Mouse (Mus musculus) testis, adult 2 months (tissue): ENCODE data around the gene Myh14. TPM values are rescaled to one million over a fixed set of nuclear protein-coding genes. Genes with fewer than 3 reads are reported as not detected.

Source experiments
- H3K27ac ChIP-seq: fragments of 200-500 bp; 2 replicates; pipeline ENCODE4 v1.5.1; 2012; ENCODE audit warnings: low read depth, low read length; ENCODE audit not compliant: control insufficient read depth, insufficient read depth
- H3K27me3 ChIP-seq: fragments of 200-500 bp; 2 replicates; pipeline ENCODE4 v1.6.1; 2012; ENCODE audit warnings: mild to moderate bottlenecking, low read length, moderate library complexity; ENCODE audit not compliant: control insufficient read depth, insufficient read depth
- H3K36me3 ChIP-seq: fragments of 200-500 bp; 2 replicates; pipeline ENCODE4 v1.6.1; 2012; ENCODE audit warnings: mild to moderate bottlenecking, low read length; ENCODE audit not compliant: control insufficient read depth, insufficient read depth
- H3K4me1 ChIP-seq: fragments of 200-500 bp; 2 replicates; pipeline ENCODE4 v1.6.1; 2012; ENCODE audit warnings: low read length; ENCODE audit not compliant: control insufficient read depth, insufficient read depth
- H3K4me3 ChIP-seq: fragments of 200-500 bp; 2 replicates; pipeline ENCODE4 v1.5.1; 2012; ENCODE audit warnings: low read depth, mild to moderate bottlenecking, low read length, moderate library complexity, mixed read lengths; ENCODE audit not compliant: control insufficient read depth
- CTCF ChIP-seq: fragments of 200-500 bp; IDR thresholded peaks from 2 replicates; pipeline ENCODE4 v1.5.1; 2012; ENCODE audit warnings: low read depth, mild to moderate bottlenecking, inconsistent platforms, low read length, moderate library complexity; ENCODE audit not compliant: control insufficient read depth, insufficient read depth, insufficient replicate concordance
- POLR2A ChIP-seq: fragments of 200-500 bp; IDR thresholded peaks from 2 replicates; pipeline ENCODE4 v1.6.1; 2012; ENCODE audit warnings: low read depth, mild to moderate bottlenecking, inconsistent platforms, low read length, moderate library complexity; ENCODE audit not compliant: control insufficient read depth
- polyA plus RNA-seq: library from polyadenylated mRNA; depleted of rRNA; stranded (reverse); fragments of >200 nt; gene quantifications from 2 replicates; pipeline ENCODE4 v1.2.3, GENCODE M21; 2012

Myh14 gene
- polyA plus RNA-seq, 1 experiment: 1.2 TPM

DNA sequence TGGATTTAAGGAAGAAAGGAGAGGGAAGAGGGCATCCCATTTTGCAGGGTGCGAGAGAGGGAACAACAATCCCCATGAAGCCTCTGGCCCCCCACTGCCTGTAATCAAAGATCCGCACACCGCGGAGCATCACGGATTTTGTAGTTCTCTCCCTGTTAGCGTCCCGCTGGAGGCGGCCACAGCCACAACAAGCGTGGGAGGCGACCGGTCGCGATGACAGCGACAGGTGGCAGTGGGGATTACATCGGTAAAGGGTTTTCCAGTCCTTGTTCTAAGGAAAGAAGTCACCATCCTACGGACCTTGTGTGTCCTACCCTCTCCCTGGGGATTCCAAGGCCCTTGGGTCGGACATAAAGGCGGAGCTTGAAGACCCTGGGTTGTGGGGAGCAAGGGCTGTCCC, 83.7 kb downstream of the Myh14 start:
- no peak for TF ChIP-seq CTCF
- TF ChIP-seq POLR2A: no peak
- Histone ChIP-seq H3K27me3 (peaks cover 9% of the 10 kb centered on the region; the same call in 1 of the 2 replicates), H3K4me1 (peaks cover 51% of the 10 kb centered on the region), H3K36me3 (no peaks in the 10 kb centered on the region), H3K4me3 (peak overlapping the region; percentile 72), H3K27ac (no peak overlapping the region)

- Histone ChIP-seq H3K27me3 (peaks cover 9% of the 10 kb centered on the region; the same call in 1 of the 2 replicates), H3K27ac (0 out of 2 replicates have a peak overlapping the region, but pooled peaks have one; percentile 12), H3K4me3 (peak overlapping the region; percentile 78), H3K36me3 (no peaks in the 10 kb centered on the region), H3K4me1 (peaks cover 49% of the 10 kb centered on the region)
- TF ChIP-seq POLR2A (no peak), CTCF (no peak)
Observed at GRCm38 (mm10) chr7:44586518-44586917, 84.1 kb downstream of the Myh14 start.

- peaks cover 48% of the 10 kb centered on the region for H3K4me1 ChIP-seq
- H3K4me3 ChIP-seq: peak overlapping the region; percentile 56
- H3K27ac ChIP-seq: no peak overlapping the region
- H3K36me3 ChIP-seq: no peaks in the 10 kb centered on the region; the same call in 1 of the 2 replicates
- peaks cover 9% of the 10 kb centered on the region; the same call in 1 of the 2 replicates for H3K27me3 ChIP-seq
- no peak for TF ChIP-seq POLR2A
- TF ChIP-seq CTCF: no peak
Observed at GRCm38 (mm10) chr7:44585606-44586005, 85.0 kb downstream of the Myh14 start.

DNA sequence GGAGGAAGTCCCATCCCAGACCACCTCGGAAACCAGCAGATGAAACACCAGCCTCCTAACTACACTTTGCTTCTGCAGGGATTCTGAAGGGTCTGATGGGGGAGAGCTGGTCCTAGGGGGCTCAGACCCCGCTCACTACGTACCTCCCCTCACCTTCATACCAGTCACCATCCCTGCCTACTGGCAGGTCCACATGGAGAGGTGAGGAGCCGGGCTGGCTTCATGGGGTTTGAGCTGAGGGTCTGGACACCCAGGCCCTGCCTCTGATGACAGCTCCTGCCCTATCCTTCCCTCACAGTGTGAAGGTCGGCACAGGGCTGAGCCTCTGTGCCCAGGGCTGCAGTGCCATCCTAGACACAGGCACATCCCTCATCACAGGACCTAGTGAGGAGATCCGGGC, 85.7 kb downstream of the Myh14 start:
- peak overlapping the region; percentile 56 for H3K4me3 ChIP-seq
- no peak overlapping the region for H3K27ac ChIP-seq
- no peak for TF ChIP-seq POLR2A
- TF ChIP-seq CTCF: no peak
- peaks cover 45% of the 10 kb centered on the region for H3K4me1 ChIP-seq
- no peaks in the 10 kb centered on the region; the same call in 1 of the 2 replicates for H3K36me3 ChIP-seq
- H3K27me3 ChIP-seq: peaks cover 9% of the 10 kb centered on the region; the same call in 1 of the 2 replicates

- Histone ChIP-seq H3K4me3 (peak overlapping the region; percentile 63), H3K27me3 (peaks cover 9% of the 10 kb centered on the region; the same call in 1 of the 2 replicates), H3K36me3 (no peaks in the 10 kb centered on the region; the same call in 1 of the 2 replicates), H3K4me1 (peaks cover 39% of the 10 kb centered on the region), H3K27ac (no peak overlapping the region)
- TF ChIP-seq CTCF: no peak
- no peak for TF ChIP-seq POLR2A
Observed at GRCm38 (mm10) chr7:44584265-44584804, 86.3 kb downstream of the Myh14 start.

GRCm38 (mm10) chr7:44583146-44583545, 87.5 kb downstream of the Myh14 start:
- H3K27me3 ChIP-seq: peaks cover 2% of the 10 kb centered on the region; the same call in 1 of the 2 replicates
- H3K4me1 ChIP-seq: peaks cover 29% of the 10 kb centered on the region
- no peak overlapping the region for H3K4me3 ChIP-seq
- TF ChIP-seq POLR2A: no peak
- no peak for TF ChIP-seq CTCF
- no peak overlapping the region for H3K27ac ChIP-seq
- H3K36me3 ChIP-seq: no peaks in the 10 kb centered on the region; the same call in 1 of the 2 replicates

- Histone ChIP-seq H3K4me1 (peaks cover 28% of the 10 kb centered on the region), H3K36me3 (no peaks in the 10 kb centered on the region; the same call in 1 of the 2 replicates), H3K27me3 (0 out of 2 replicates have a peak, but pooled peaks cover 2% of the 10 kb centered on the region), H3K27ac (no peak overlapping the region), H3K4me3 (no peak overlapping the region)
- TF ChIP-seq POLR2A: no peak
- TF ChIP-seq CTCF: no peak
Observed at GRCm38 (mm10) chr7:44582709-44583108, 87.9 kb downstream of the Myh14 start.

DNA sequence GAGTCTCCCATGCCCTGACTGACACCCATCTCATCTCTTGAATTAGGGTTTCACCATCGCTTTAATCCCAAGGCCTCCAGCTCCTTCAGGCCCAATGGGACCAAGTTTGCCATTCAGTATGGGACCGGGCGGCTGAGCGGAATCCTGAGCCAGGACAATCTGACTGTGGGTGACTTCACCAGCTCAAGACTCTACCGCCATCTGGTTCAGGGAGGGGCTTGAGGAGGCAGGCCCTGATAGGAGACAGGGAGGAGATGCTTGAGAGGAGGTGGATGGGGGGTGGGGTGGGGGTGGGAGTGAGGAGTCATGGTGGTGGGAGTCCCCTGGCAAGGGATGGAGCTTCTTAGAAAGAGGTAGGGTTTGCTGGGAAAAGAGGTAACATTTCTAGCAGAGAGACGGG, 89.0 kb downstream of the Myh14 start:
- Histone ChIP-seq H3K4me1 (peaks cover 20% of the 10 kb centered on the region), H3K36me3 (no peaks in the 10 kb centered on the region; the same call in 1 of the 2 replicates), H3K27me3 (no peaks in the 10 kb centered on the region), H3K27ac (no peak overlapping the region), H3K4me3 (no peak overlapping the region)
- TF ChIP-seq CTCF: no peak
- TF ChIP-seq POLR2A: no peak
